Mouse (Mus musculus) gastrocnemius, postnatal 25 days (tissue): ENCODE measurements around the gene Adora3. TPM values are rescaled to one million over a fixed set of nuclear protein-coding genes. Genes with fewer than 3 reads are reported as not detected.

Experiments
- DNase-seq: peaks from one replicate; pipeline ENCODE4 v3.0.0; 2022
- total RNA-seq, 2 experiments: library from RNA; stranded (reverse); gene quantifications; 1 replicate in 1 of 2; 2 replicates in 1 of 2; pipeline ENCODE4 v1.2.3; 2021

Adora3 gene
- total RNA-seq, 2 experiments from 2014 or later, result 0.21 TPM; not detected in 1

GRCm38 (mm10) chr3:105876022-105876421, 5.4 kb downstream of the Adora3 start:
- DNase-seq, result no peak

GRCm38 (mm10) chr3:105877252-105877803, 6.7 kb downstream of the Adora3 start:
- DNase-seq, result no peak

GRCm38 (mm10) chr3:105877919-105878318, 7.3 kb downstream of the Adora3 start:
- DNase-seq, result no peak

- DNase-seq, result no peak
Observed at GRCm38 (mm10) chr3:105878751-105879150, 8.1 kb downstream of the Adora3 start.

GRCm38 (mm10) chr3:105880419-105880818, 9.8 kb downstream of the Adora3 start:
- no peak for DNase-seq

- no peak for DNase-seq
Observed at GRCm38 (mm10) chr3:105882105-105882504, 11.4 kb downstream of the Adora3 start.

GRCm38 (mm10) chr3:105883111-105883510, 12.5 kb downstream of the Adora3 start:
- DNase-seq, result no peak

- no peak for DNase-seq
Observed at GRCm38 (mm10) chr3:105888961-105889360, 18.3 kb downstream of the Adora3 start.

GRCm38 (mm10) chr3:105890220-105890619, 19.6 kb downstream of the Adora3 start:
- no peak for DNase-seq

- DNase-seq, result no peak
Observed at GRCm38 (mm10) chr3:105891141-105891540, 20.5 kb downstream of the Adora3 start.

- peak; percentile 41 for DNase-seq
Observed at GRCm38 (mm10) chr3:105891760-105892571, 21.3 kb downstream of the Adora3 start.

GRCm38 (mm10) chr3:105892572-105893495, 22.2 kb downstream of the Adora3 start:
- peak; percentile 46 for DNase-seq

- DNase-seq, result peak; percentile 80
Observed at GRCm38 (mm10) chr3:105893941-105894391, 23.3 kb downstream of the Adora3 start.

- DNase-seq, result peak; percentile 77
Observed at GRCm38 (mm10) chr3:105894601-105895592, 24.2 kb downstream of the Adora3 start.

GRCm38 (mm10) chr3:105896811-105897210, 26.2 kb downstream of the Adora3 start:
- DNase-seq, result no peak

- DNase-seq, result peak; percentile 64
Observed at GRCm38 (mm10) chr3:105898325-105898724, 27.7 kb downstream of the Adora3 start.

- no peak for DNase-seq
Observed at GRCm38 (mm10) chr3:105898861-105899260, 28.2 kb downstream of the Adora3 start.

- DNase-seq, result peak; percentile 64
Observed at GRCm38 (mm10) chr3:105899394-105900147, 28.9 kb downstream of the Adora3 start.

GRCm38 (mm10) chr3:105900266-105900665, 29.6 kb downstream of the Adora3 start:
- no peak for DNase-seq

- no peak for DNase-seq
Observed at GRCm38 (mm10) chr3:105900716-105901115, 30.1 kb downstream of the Adora3 start.
